Mouse (Mus musculus) kidney, adult 2 months (tissue): ENCODE measurements around the gene Psme2. TPM values are rescaled to one million over a fixed set of nuclear protein-coding genes. Genes with fewer than 3 reads are reported as not detected.

Experiments used
- DNase-seq: peaks from one replicate; pipeline ENCODE4 v3.0.0; 2021
- H3K27ac ChIP-seq: fragments of 200-500 bp; 2 replicates; pipeline ENCODE4 v1.5.1; 2012; ENCODE audit warnings: low read depth, low read length, control low read depth, inconsistent platforms; ENCODE audit not compliant: insufficient read depth
- H3K27me3 ChIP-seq: fragments of 200-500 bp; replicated peaks from 2 replicates; pipeline ENCODE4 v1.6.1; 2012; ENCODE audit warnings: mild to moderate bottlenecking, moderate library complexity, low read length, inconsistent platforms; ENCODE audit not compliant: control insufficient read depth, insufficient read depth
- H3K36me3 ChIP-seq: fragments of 200-500 bp; 2 replicates; pipeline ENCODE4 v1.6.1; 2012; ENCODE audit warnings: mild to moderate bottlenecking, moderate library complexity, low read length, inconsistent platforms; ENCODE audit not compliant: control insufficient read depth, insufficient read depth
- H3K4me1 ChIP-seq: fragments of 200-500 bp; 2 replicates; pipeline ENCODE4 v1.6.1; 2011; ENCODE audit warnings: low read length; ENCODE audit not compliant: control insufficient read depth, insufficient read depth
- H3K4me3 ChIP-seq: fragments of 200-500 bp; 2 replicates; pipeline ENCODE4 v1.5.1; 2011; ENCODE audit warnings: mild to moderate bottlenecking, low read depth, low read length, control low read depth; ENCODE audit not compliant: insufficient read depth
- CTCF ChIP-seq: fragments of 200-500 bp; conservative IDR thresholded peaks from 2 replicates; pipeline ENCODE4 v1.5.1; 2011; ENCODE audit warnings: low read depth, mild to moderate bottlenecking, control low read depth, low read length, moderate library complexity, mixed read lengths; ENCODE audit not compliant: insufficient read depth, insufficient read length
- POLR2A ChIP-seq: fragments of 200-500 bp; IDR thresholded peaks from one replicate; pipeline ENCODE4 v1.6.1; 2011; ENCODE audit warnings: low read depth, low read length, control low read depth
- WGBS: fragments of 180-500 bp; shearing (Covaris S2); methylation state at CpG from one replicate; pipeline ENCODE4 v1.1.7; 2018; 5-methylcytosine and 5-hydroxymethylcytosine counted together
- polyA plus RNA-seq: library from polyadenylated mRNA; depleted of rRNA; stranded (reverse); fragments of >200 nt; gene quantifications from 2 replicates; pipeline ENCODE4 v1.2.3, GENCODE M21; 2012

The Psme2 gene
- polyA plus RNA-seq, 1 experiment: 60.2 TPM

DNA sequence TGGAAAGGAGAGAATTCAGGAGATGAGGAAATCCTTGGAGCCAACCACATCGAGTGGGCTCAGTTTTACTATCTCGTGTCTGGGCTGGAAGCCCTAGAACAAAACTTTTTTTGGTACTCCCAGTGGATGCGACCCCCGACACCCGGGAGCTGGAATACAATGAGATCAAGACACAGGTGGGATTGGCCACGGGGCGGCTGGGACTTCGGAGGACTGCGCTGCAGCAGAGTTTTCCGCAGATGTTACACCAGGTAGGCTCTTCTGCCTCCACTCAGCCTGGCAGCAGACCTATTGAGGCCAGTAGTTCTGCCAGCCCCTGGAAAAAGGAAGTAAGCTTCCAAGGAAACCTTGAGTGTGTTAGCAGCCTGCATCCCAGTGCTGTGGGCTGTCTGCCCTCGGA, 27.7 kb downstream of the Psme2 start:
- WGBS: 95% methylated on average over 11 of the region's 11 CpGs
- H3K27ac ChIP-seq: no peak overlapping the region
- no peak for DNase-seq
- H3K4me3 ChIP-seq: no peak overlapping the region
- peaks cover 19% of the 10 kb centered on the region for H3K4me1 ChIP-seq
- peaks cover 2% of the 10 kb centered on the region; the same call in 1 of the 2 replicates for H3K36me3 ChIP-seq
- no peak for TF ChIP-seq POLR2A
- TF ChIP-seq CTCF: no peak
- H3K27me3 ChIP-seq: no peaks in the 10 kb centered on the region

DNA sequence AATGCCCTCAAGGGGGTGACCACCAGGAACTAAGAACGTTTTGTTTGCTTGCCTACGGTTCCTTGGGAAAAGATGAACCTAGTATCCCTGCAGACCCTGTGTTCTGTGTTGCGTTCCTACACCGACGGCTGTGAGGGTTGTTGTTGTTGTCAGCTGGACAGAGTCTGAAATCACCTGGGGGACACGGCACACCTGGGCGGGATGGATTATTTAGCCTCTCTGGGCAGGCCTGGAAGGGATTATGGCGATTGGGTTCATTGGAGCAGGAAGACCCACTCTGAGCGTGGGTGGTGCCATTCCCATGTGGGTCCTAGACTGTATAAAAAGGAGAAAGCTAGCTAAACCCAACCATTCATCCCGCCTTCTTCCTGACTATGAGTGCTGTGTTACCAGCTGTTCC, 29.1 kb downstream of the Psme2 start:
- Histone ChIP-seq H3K27ac (peak overlapping the region; percentile 33; the same call in 1 of the 2 replicates), H3K4me3 (peak overlapping the region; percentile 43), H3K36me3 (peaks cover 2% of the 10 kb centered on the region; the same call in 1 of the 2 replicates), H3K27me3 (no peaks in the 10 kb centered on the region), H3K4me1 (peaks cover 13% of the 10 kb centered on the region)
- 47% methylated on average over 10 of the region's 10 CpGs for WGBS
- no peak for TF ChIP-seq CTCF
- peak; percentile 34 for DNase-seq

DNA sequence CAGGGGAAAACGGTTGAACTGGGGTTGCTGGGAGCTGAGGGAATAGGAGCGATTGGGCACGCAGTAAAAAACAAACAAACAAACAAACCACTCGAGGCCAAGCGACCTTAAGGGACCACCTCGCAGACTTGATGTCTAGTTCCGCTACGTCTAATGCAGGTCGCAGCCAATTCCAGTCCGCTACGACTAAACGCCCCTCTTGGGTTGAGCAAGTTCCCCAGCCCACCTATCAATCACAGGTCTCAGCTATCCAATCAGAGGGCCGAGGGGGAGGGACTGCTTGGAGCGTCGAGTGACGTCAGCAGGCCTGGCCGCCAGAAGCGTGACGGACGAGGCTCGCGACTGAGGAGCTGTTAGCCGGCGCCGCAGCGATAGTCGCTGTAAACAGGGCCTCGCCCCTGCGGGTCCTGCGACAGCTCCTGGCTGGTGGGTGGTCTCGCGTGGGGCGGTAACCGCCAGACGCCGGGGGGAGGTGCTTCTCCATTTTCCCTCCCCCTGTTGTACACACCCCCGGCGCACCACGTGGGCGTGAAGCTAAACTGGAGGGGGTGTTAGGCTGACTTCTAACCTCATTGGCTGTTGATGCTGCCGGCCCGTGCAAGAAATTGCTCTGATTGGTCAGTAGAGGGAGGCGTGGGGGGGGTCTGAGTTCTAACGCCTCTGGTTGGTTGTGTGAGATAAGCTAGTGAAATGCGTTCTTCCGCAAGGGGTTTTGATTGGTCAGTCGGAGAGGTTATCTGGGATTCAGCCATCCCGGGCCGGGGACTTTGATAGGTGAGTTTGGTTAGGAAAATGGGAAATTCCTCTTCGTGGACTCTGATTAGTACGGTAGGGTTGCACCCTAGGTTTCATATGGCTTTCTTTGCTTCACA, 30.5 kb downstream of the Psme2 start, which contains the start of gene A730061H03Rik:
A730061H03Rik (minus strand) TSS at position 205 of the 872 bp plus-strand sequence.
- WGBS: under 1% methylated on average over 51 of the region's 51 CpGs
- Histone ChIP-seq H3K27ac (peak within 1 kb of the TSS; percentile 98), H3K4me3 (peak within 1 kb of the TSS; percentile 79), H3K27me3 (no peaks in the 10 kb centered on the region), H3K36me3 (peaks cover under 1% of the 10 kb centered on the region; the same call in 1 of the 2 replicates), H3K4me1 (peaks cover 12% of the 10 kb centered on the region)
- peak; percentile 79 for TF ChIP-seq POLR2A
- no peak for TF ChIP-seq CTCF
- DNase-seq: peak; percentile 100

DNA sequence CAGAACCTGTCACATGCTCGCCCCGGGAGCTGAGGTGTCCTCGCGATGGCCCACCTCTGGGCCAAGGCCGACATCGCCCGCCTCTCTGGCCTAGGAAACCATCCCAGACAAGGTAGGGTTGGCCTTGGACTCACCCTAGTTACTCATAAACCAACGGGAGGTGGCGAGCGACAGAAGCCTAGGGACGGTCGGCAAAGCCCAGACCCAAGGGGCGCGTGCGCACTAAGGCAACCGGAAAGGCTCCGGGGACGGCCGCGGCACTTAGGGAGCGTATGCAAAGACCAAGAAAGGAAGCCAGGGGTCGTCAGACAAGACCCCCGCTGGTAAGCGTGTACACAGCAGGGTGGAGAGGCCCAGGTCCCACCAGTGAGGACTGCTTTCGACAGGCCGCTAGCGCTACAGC, 31.1 kb downstream of the Psme2 start, which contains the start of gene Dcaf11:
Dcaf11 (plus strand) TSS at position 208 of the 403 bp plus-strand sequence.
- Histone ChIP-seq H3K4me1 (peaks cover 12% of the 10 kb centered on the region), H3K27ac (peak within 1 kb of the TSS; percentile 98), H3K36me3 (no peaks in the 10 kb centered on the region; the same call in 1 of the 2 replicates), H3K27me3 (no peaks in the 10 kb centered on the region), H3K4me3 (peak within 1 kb of the TSS; percentile 79)
- DNase-seq: peak; percentile 97
- WGBS: under 1% methylated on average over 27 of the region's 27 CpGs
- TF ChIP-seq CTCF: 0 out of 2 replicates have a peak, but pooled peaks have one; percentile 8
- TF ChIP-seq POLR2A: peak; percentile 91

DNA sequence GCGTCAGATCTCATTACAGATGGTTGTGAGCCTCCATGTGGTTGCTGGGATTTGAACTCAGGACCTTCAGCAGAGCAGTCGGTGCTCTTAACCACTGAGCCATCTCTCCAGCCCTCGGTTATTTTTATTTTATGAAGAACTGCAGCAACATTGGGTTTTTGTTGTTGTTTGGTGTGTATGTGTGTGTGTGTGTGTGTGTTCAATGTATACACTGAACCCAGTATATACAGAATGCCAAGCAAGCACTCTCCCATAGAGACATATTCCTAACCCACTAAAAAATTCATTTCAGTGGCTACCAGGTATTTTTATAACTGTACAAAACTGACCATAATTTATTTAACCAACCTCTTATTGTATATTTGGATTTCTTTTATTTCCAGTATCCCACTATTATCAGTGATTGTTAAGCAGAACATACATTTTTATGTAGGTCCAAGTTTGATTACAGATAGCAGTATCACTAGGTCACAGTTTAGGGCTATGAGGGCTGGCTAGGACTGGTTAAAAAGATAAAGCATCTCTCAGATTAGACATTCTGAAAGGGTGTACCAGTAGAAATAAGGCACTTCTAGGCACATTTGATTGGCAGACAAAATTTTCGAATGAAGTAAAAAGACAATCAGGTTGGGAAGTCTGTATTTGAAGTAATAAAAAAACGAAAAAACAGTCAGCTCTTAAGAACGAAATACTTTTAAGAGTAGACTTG, 32.0 kb downstream of the Psme2 start:
- WGBS: 50% methylated on average over 6 of the region's 6 CpGs
- no peak for DNase-seq
- no peak overlapping the region for H3K27ac ChIP-seq
- no peak overlapping the region for H3K4me3 ChIP-seq
- no peaks in the 10 kb centered on the region; the same call in 1 of the 2 replicates for H3K36me3 ChIP-seq
- H3K4me1 ChIP-seq: peaks cover 12% of the 10 kb centered on the region
- TF ChIP-seq POLR2A (no peak), CTCF (no peak)
- H3K27me3 ChIP-seq: no peaks in the 10 kb centered on the region

DNA sequence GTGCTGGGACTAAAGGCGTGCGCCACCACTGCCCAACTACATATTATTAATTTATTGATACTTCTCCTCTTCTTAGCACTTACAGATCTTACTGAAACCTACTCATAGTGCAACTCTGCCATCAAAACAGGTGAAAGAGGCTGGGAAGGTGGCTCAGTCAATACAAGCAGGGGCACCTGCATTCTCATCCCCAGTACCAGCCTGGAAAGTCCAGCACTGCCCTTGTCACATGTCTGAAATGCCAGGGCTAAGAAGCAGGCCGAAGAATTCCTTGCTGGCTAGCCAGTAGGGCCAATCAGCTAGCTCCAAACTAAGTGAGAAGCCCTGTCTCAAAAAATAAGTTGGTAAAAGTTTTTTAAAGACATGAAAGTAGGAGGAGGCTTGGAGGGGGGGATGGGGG, 33.3 kb downstream of the Psme2 start:
- 74% methylated on average over 3 of the region's 3 CpGs for WGBS
- DNase-seq: peak; percentile 54
- no peaks in the 10 kb centered on the region for H3K27me3 ChIP-seq
- TF ChIP-seq CTCF (no peak), POLR2A (no peak)
- no peaks in the 10 kb centered on the region for H3K36me3 ChIP-seq
- peak overlapping the region; percentile 91 for H3K27ac ChIP-seq
- H3K4me1 ChIP-seq: peaks cover 12% of the 10 kb centered on the region
- H3K4me3 ChIP-seq: no peak overlapping the region
